ENCODE assay signal across 9 mouse cellular contexts in the genomic region with DNA sequence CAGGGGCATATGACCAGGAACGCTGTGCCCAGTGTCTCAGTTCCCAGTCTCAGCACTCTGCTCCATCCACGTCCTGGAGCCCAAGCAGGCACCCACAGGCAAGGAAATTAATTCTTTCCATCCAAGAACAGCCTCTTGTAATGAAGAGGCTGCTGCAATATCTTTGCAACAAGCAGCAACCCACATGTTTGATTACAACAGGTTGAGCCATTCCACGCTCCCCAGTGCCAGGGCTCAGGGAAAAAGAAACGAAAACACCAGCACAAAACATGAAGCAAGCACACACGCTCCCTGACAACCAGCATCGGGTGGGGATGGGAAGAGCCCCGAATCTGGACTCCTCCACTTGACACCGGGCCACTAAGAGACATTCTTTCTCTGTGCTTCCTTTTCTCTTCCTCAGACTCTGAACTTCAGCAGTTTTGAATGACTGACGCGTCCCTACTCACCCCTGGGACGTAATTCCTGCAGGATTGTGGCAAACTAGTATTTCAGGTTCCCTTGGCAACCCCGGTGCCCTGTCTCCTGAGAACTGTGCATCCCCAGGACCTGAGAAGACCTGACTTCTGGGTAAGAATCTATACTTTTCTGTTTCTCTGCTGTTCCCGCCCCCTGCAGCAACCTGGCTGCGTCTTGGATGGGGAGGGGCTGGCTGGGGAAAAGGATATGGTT. TPM values are rescaled to one million over a fixed set of nuclear protein-coding genes. Genes with fewer than 3 reads are reported as not detected.
DNase-seq lines count a peak whose midpoint lies in the region; ATAC-seq lines count a peak whose summit lies in the region.
"Had no signal": no experiment of that assay in that cellular context is flagged by ENCODE, and none has a peak within 500 bp of the region (broad histone marks: within the 10 kb centered on the region; RNA-seq: fewer than 3 reads in every experiment).

Tenm4 (plus strand) TSS at position 323 of the 672 bp plus-strand sequence.

- WGBS in kidney, embryonic 14.5 days = 43% methylated on average over 14 of the region's 14 CpGs
- 39% methylated on average over 14 of the region's 14 CpGs for WGBS in hindbrain, embryonic 13.5 days
- WGBS in midbrain, embryonic 15.5 days = 30% methylated on average over 14 of the region's 14 CpGs

- no peak for ATAC-seq in kidney, embryonic 14.5 days (ENCODE audit: low FRiP score, low TSS enrichment)
- ATAC-seq in hindbrain, embryonic 13.5 days (ENCODE audit: low FRiP score) = no peak
- ATAC-seq in midbrain, embryonic 15.5 days (replicated peaks) = no peak

- H3K36me3 ChIP-seq in kidney, embryonic 14.5 days (ENCODE audit: control insufficient read depth, insufficient read depth, low read length) = no peaks in the 10 kb centered on the region
- H3K36me3 ChIP-seq in hindbrain, embryonic 13.5 days = no peaks in the 10 kb centered on the region
- H3K36me3 ChIP-seq in midbrain, embryonic 15.5 days (replicated peaks) = no peaks in the 10 kb centered on the region

- no peaks in the 10 kb centered on the region for H3K9me3 ChIP-seq in kidney, embryonic 14.5 days (ENCODE audit: control insufficient read depth, low read length)
- H3K9me3 ChIP-seq in hindbrain, embryonic 13.5 days = no peaks in the 10 kb centered on the region
- H3K9me3 ChIP-seq in midbrain, embryonic 15.5 days = no peaks in the 10 kb centered on the region

- H3K27me3 ChIP-seq in kidney, embryonic 14.5 days (ENCODE audit: control insufficient read depth, insufficient read depth, low read length) = no peaks in the 10 kb centered on the region
- H3K27me3 ChIP-seq in hindbrain, embryonic 13.5 days = peaks cover 12% of the 10 kb centered on the region
- H3K27me3 ChIP-seq in midbrain, embryonic 15.5 days (replicated peaks) = 0 out of 2 replicates have a peak, but pooled peaks cover 9% of the 10 kb centered on the region

- H3K4me2 ChIP-seq in kidney, embryonic 14.5 days (replicated peaks; ENCODE audit: low read depth, low read length) = no peak within 1 kb of the TSS
- H3K4me2 ChIP-seq in hindbrain, embryonic 13.5 days = no peak within 1 kb of the TSS
- H3K4me2 ChIP-seq in midbrain, embryonic 15.5 days = 0 out of 2 replicates have a peak within 1 kb of the TSS, but pooled peaks have one; percentile 14

- H3K27ac ChIP-seq in kidney, embryonic 14.5 days (ENCODE audit: low read depth, low read length) = no peak within 1 kb of the TSS
- no peak within 1 kb of the TSS for H3K27ac ChIP-seq in hindbrain, embryonic 13.5 days
- no peak within 1 kb of the TSS for H3K27ac ChIP-seq in midbrain, embryonic 15.5 days

- H3K9ac ChIP-seq in kidney, embryonic 14.5 days (ENCODE audit: low read depth, low read length) = no peak within 1 kb of the TSS
- H3K9ac ChIP-seq in hindbrain, embryonic 13.5 days = no peak within 1 kb of the TSS
- H3K9ac ChIP-seq in midbrain, embryonic 15.5 days = no peak within 1 kb of the TSS

- no peak for DNase-seq in kidney, postnatal 4 days
- no peak for DNase-seq in adrenal gland, postnatal 25 days
- DNase-seq in thymus, postnatal 25 days = no peak
- no peak for DNase-seq in lung, postnatal 10 days
- no peak for DNase-seq in spleen, postnatal 14 days (ENCODE audit: low spot score in 2 of 2)
- DNase-seq: lung, postnatal 36 days had no signal

- H3K4me3 ChIP-seq in kidney, embryonic 14.5 days (ENCODE audit: low read length) = no peak within 1 kb of the TSS
- no peak within 1 kb of the TSS for H3K4me3 ChIP-seq in hindbrain, embryonic 13.5 days
- H3K4me3 ChIP-seq in midbrain, embryonic 15.5 days = no peak within 1 kb of the TSS

- no peaks in the 10 kb centered on the region for H3K4me1 ChIP-seq in kidney, embryonic 14.5 days (ENCODE audit: control insufficient read depth, insufficient read depth, low read length)
- peaks cover 28% of the 10 kb centered on the region for H3K4me1 ChIP-seq in hindbrain, embryonic 13.5 days (replicated peaks)
- peaks cover 18% of the 10 kb centered on the region for H3K4me1 ChIP-seq in midbrain, embryonic 15.5 days

RNA-seq across cellular contexts. Expression of gene Tenm4, which starts in this region (rescaled TPM):
- 41.4 and 51.0 TPM in 2 replicates for polyA plus RNA-seq in kidney, embryonic 14.5 days (2014; fragmentation: Nextera tagmentation; extraction: Ambion mirVana)
- 10.8 and 17.0 TPM in 2 replicates for total RNA-seq in adrenal gland, postnatal 25 days (2021)
- polyA plus RNA-seq in hindbrain, embryonic 13.5 days (2015; fragmentation: Nextera tagmentation; extraction: Ambion mirVana) = 33.1 and 33.3 TPM in 2 replicates
- 46.9 and 52.7 TPM in 2 replicates for polyA plus RNA-seq in midbrain, embryonic 15.5 days (2015; fragmentation: Nextera tagmentation; extraction: Ambion mirVana)
